Mouse (Mus musculus): Measurements from ENCODE around the gene Pnma5. TPM values are rescaled to one million over a fixed set of nuclear protein-coding genes. Genes with fewer than 3 reads are reported as not detected.
"Not testable (repeated sequence)": the region's sequence is repeated elsewhere in the genome, so short reads cannot be mapped to it uniquely, and the experiment has no call there.

The Pnma5 gene
- total RNA-seq (2018; cell fraction: chromatin; rRNA removed): not detected
- total RNA-seq (2018; cell fraction: cytosol; rRNA removed): not detected
- total RNA-seq (2018; cell fraction: nucleus; rRNA removed): not detected
- polyA plus RNA-seq (2018): not detected in 3 replicates

DNA sequence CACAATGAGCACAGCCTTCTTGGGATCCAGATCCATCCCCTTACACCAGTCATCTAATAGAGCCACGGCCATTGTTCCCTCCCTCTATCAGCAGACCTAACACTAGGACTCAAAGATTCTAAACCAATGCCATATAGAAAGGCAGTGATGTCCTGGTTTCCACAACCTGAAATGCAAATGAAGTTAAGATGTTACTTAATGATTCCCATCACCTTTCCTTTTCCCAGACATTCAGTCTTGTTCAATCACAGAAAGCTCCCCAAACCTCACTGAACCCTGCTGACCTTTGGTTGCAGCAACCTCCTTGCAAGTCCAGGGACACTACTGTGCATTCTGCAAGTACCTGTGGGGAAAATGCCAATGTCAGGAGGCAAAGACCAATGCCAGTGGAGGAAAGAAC lies at the start of gene Pnma5:
Pnma5 (minus strand) TSS at position 101 of the 400 bp plus-strand sequence.
- 57% methylated on average over 1 of the region's 1 CpGs for WGBS (ENCODE audit: missing documents)
- Histone ChIP-seq H3K36me3 (ENCODE audit: inconsistent target) (no peaks in the 10 kb centered on the region), H3K79me2 (ENCODE audit: inconsistent target) (no peaks in the 10 kb centered on the region), H3K4me3 (ENCODE audit: inconsistent target) (no peak within 1 kb of the TSS), H3K27ac (no peak within 1 kb of the TSS)

DNA sequence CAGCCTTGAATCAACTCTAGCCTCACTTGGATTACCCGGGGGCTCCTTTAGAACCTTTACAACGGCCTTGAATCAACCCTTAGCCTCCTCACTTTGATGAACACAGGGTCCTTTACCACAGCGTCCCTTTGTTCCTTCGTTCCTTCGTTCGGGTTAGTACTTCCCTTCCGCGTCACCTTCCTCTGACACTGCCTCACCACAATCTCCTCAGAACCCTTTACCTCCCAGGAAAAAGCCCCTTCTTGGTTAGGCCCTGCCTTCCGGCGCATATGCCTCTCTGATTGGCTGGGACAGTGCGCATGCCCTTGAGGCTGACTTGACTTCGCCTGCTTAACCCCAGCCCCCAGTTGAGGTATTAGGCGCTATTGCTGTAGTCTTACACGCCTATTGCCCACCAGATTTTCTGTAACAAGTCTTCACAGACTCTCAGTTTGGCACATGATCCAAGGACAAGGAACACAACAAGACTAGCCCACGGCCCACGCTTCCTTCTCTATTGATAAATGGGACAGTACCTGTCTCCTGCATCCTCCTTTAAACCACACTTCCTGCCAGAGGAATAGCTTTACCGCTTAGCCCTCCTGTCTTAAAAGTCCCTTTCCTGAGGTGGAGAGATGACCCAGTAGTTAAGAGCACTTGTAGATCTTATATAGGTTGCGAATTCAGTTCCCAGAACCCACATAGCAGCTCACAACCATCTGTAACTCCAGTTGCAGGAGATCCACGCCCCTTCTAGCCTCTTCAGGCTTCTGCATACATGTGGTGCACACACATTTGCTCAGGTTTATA lies 45.6 kb upstream of the Pnma5 start, which contains the start of gene Xlr4a:
Xlr4a (minus strand) TSS at position 212 of the 789 bp plus-strand sequence.
- not testable (repeated sequence) for H3K36me3 ChIP-seq (ENCODE audit: inconsistent target); H3K4me3 ChIP-seq (ENCODE audit: inconsistent target); H3K79me2 ChIP-seq (ENCODE audit: inconsistent target); H3K27ac ChIP-seq
- WGBS (ENCODE audit: missing documents): 52% methylated on average over 11 of the region's 19 CpGs

DNA sequence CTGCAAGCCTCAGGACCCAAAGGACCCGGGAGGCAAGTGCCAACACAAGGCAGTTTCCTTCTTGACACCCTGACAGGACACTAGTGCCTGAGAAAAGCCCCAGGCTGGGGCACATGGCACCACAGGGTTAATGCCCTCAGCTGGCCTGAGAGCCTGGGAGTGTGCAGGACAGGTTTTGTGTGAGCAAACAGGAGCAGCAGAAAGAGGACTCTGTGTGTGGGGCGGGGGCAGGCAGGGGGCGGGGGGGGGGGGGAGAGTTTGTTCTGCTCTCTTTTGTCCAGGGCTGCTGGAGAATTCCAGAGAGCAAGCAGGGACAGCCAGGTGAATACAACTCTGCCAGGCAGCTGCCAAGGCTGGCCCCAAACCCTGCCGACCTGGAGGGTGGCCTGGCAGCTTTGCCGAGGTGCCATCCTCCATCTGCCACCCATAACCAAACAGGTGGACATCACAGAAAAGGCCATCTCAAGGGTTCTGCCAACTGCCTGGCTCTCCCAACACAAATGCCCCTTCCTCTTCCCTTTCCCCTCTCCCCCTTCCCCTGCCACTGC lies 29.9 kb upstream of the Pnma5 start:
- no CpG with 5 or more reads among the region's 5 CpGs for WGBS (ENCODE audit: missing documents)
- not testable (repeated sequence) for H3K79me2 ChIP-seq (ENCODE audit: inconsistent target); H3K4me3 ChIP-seq (ENCODE audit: inconsistent target); H3K27ac ChIP-seq; H3K36me3 ChIP-seq (ENCODE audit: inconsistent target)

DNA sequence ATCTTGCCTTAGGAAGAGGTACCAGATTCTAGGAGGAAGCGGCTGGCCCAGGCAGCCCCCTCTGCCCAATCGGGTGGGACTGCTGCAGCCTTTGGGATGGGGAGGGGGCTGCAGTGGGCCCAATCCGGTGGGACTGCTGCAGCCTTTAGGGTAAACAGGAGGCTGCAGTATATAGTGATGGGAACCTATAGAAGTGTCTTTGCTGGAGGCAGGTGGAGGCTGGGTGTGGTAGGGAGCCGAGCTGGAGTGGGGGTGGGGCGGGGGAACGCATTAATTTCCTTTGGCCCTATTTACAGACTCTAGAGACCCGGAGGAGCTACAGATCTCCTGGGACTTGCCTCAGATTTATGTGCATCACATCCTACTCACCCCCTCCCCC lies 27.5 kb upstream of the Pnma5 start, which contains the start of gene Pnma3:
Pnma3 (plus strand) TSS at position 373 of the 379 bp plus-strand sequence.
- no peak within 1 kb of the TSS for H3K4me3 ChIP-seq (ENCODE audit: inconsistent target)
- no peak within 1 kb of the TSS for H3K27ac ChIP-seq
- no peaks in the 10 kb centered on the region for H3K79me2 ChIP-seq (ENCODE audit: inconsistent target)
- H3K36me3 ChIP-seq (ENCODE audit: inconsistent target): no peaks in the 10 kb centered on the region
- WGBS (ENCODE audit: missing documents): 19% methylated on average over 7 of the region's 7 CpGs

DNA sequence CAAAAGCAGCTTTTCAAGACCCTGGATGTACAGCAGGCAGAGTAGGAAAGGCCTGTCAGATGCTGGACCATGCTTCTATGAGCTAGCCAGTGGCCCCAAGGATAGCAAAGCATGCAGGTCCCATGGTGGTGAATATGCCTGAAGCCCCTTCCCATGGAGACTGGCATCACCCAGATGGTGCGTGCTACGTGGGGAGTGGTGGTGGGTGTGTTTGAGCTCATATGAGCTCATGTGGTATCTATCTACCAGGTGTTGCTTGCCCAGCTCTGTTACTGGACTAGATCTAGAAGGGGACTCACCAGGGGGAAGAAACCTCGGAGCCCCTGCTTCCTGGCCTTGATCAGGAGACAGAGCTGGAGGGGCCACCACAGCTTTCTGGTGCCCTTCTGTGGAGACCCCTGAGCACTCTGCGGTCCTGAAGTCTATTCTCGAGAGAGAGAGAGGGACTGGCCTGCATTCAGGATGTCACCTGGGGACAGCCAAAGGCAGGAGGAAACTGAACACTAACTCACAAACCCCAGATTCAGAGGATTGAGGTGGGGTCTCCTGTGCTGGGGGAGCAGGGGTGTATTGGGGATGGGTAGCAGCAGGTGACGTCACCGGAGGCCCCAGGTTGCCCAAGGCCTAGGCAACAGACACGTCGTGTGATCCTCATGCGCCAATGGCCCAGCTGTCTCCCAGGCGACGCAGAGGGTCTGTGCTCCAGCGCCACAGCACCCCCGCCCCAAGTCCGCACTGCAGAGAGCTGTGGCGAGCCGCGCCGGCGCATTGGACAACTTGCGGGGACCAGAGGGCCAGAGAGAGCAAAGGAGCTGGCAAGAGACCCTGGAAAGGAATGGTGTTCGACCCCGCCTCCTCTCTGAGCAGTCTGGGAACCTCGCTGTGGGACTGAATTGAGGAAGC lies 26.9 kb upstream of the Pnma5 start:
- Histone ChIP-seq H3K79me2 (ENCODE audit: inconsistent target) (no peaks in the 10 kb centered on the region), H3K36me3 (ENCODE audit: inconsistent target) (no peaks in the 10 kb centered on the region), H3K27ac (no peak overlapping the region), H3K4me3 (ENCODE audit: inconsistent target) (no peak overlapping the region)
- 74% methylated on average over 11 of the region's 24 CpGs for WGBS (ENCODE audit: missing documents)

DNA sequence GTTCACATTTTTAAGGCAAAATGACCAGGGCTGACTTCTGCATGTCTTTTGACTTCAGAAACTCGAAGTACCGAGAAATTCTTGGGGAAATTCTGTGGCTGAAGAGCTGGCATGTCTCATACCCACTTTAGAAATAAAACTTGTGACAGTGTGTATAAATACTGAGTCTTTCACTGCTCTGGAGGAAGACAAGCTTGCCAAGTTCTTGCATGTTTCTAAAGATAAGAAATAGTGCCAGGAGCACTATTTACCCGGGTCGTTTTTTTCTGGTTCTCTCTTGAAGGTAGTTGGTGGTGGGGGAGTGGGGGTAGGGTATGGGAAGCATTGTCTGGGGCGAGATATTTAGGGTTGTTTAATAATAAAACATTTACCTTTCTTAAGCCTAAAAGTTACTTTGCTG lies 25.4 kb upstream of the Pnma5 start:
- no peak overlapping the region for H3K4me3 ChIP-seq (ENCODE audit: inconsistent target)
- no peak overlapping the region for H3K27ac ChIP-seq
- 39% methylated on average over 5 of the region's 5 CpGs for WGBS (ENCODE audit: missing documents)
- no peaks in the 10 kb centered on the region for H3K79me2 ChIP-seq (ENCODE audit: inconsistent target)
- no peaks in the 10 kb centered on the region for H3K36me3 ChIP-seq (ENCODE audit: inconsistent target)

DNA sequence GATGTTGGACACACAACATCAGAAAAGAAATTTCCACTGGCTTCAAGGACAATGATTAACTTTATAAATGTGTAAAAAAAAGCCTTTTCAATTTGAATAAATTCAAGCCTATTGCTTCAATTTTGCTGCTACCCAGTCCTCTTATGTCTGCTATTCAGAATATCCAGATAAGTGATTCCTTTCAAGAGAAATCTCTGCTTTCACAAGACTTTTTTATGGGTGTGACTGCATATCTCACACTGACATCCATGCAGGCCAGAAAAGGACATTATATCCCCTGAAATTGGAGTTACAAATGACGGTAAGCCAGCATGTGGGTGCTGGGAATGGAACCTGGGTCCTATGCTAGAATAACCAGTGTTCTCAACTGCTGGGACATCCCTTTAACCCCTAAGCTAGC lies 24.6 kb upstream of the Pnma5 start:
- Histone ChIP-seq H3K4me3 (ENCODE audit: inconsistent target) (no peak overlapping the region), H3K27ac (no peak overlapping the region), H3K79me2 (ENCODE audit: inconsistent target) (no peaks in the 10 kb centered on the region), H3K36me3 (ENCODE audit: inconsistent target) (no peaks in the 10 kb centered on the region)
- 93% methylated on average over 1 of the region's 1 CpGs for WGBS (ENCODE audit: missing documents)

DNA sequence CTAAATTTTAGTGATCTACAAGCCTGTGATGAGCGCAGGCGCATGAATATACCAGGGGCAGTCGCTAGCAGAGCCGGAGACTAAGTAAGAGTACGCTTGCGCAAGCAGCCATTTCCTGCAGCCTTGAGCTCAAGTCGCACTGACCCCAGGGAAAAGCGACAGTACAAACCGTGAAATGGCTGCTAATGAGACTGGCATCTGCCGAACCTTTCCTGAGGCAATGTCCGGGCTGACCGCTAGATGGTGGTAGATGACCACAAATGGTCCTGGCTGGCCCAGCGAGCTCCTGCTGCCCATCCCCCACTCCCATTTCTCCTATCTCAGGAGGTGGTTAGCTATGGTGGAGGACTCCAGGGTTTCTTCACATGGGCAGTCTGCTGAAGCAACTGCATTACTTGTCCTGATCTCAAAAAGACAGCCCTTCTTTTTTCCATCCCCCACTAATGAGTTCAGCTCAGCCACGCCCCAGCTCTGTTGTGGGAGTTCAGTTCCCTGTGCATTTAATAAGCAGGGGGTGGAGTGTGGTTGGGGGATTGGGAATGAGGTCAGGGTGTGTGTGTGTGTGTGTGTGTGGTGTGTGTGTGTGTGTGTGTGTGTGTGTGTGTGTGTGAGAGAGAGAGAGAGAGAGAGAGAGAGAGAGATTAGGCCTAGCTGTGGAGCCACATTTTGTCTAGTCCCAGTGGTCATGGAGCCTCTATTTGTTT lies 17.1 kb upstream of the Pnma5 start:
- H3K27ac ChIP-seq: no peak overlapping the region
- no peak overlapping the region for H3K4me3 ChIP-seq (ENCODE audit: inconsistent target)
- WGBS (ENCODE audit: missing documents): 15% methylated on average over 9 of the region's 14 CpGs
- H3K36me3 ChIP-seq (ENCODE audit: inconsistent target): no peaks in the 10 kb centered on the region
- no peaks in the 10 kb centered on the region for H3K79me2 ChIP-seq (ENCODE audit: inconsistent target)

DNA sequence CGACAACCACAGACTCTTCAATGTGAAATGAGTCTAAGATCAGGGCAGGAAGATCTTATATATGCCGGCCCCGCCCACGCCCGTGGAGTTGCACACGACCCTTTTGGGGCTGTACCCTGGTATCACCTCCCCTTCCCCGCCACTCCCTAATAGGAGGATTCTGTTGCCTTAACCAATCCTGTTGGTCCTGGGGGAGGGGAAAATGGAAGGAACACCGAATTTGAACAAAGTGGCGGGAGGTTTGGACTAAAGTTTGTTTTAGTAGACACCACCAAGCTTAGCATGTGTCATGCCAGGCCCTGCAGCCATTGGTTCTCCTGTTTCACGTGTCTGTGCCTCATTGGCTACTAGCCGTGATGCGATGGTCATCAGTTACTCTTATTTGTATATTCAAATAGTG lies 2.8 kb upstream of the Pnma5 start:
- H3K4me3 ChIP-seq (ENCODE audit: inconsistent target): no peak overlapping the region
- H3K27ac ChIP-seq: no peak overlapping the region
- WGBS (ENCODE audit: missing documents): 85% methylated on average over 11 of the region's 12 CpGs
- no peaks in the 10 kb centered on the region for H3K79me2 ChIP-seq (ENCODE audit: inconsistent target)
- no peaks in the 10 kb centered on the region for H3K36me3 ChIP-seq (ENCODE audit: inconsistent target)

DNA sequence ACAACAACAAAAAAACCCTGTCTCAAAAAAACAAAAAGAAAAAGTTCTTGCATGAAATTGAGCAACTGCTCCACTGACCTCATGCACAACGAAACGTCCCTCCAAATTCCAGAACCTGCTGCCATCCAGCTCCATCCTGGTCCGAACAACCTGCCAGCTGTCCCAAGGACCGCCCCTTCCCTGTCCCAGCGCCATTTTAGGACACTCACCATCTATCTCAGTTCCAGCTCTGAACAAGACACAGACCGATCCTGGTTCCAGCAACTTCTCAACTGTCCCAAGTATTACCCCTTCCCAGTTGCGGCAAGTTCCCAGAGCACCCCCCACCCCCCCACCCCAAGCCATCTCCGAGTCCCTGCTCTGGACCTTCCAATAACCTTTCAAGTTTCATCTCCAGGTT lies 1.9 kb upstream of the Pnma5 start:
- H3K36me3 ChIP-seq (ENCODE audit: inconsistent target): no peaks in the 10 kb centered on the region
- H3K4me3 ChIP-seq (ENCODE audit: inconsistent target): no peak overlapping the region
- no peaks in the 10 kb centered on the region for H3K79me2 ChIP-seq (ENCODE audit: inconsistent target)
- no peak overlapping the region for H3K27ac ChIP-seq
- 95% methylated on average over 4 of the region's 8 CpGs for WGBS (ENCODE audit: missing documents)

DNA sequence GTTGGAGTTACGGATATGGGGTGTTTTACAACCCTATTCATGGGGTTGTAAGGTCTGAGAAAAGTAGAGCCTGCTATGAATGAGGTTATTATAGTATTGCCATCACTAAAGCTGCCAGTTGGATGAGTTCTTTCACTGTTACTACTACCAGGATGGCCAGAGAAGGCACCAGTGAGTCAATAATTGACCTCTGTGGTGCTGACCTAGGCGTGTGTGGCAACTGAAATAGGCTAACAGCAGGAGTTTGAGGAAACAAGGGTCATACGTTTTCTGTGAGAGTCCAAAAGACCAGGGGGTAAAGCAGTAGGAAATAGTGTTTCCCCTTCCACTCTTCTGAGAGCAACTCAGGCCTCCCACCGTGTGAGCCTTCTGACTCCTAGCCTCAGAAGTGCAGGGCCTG lies 24.1 kb downstream of the Pnma5 start:
- no peak overlapping the region for H3K27ac ChIP-seq
- H3K4me3 ChIP-seq (ENCODE audit: inconsistent target): no peak overlapping the region
- no peaks in the 10 kb centered on the region for H3K36me3 ChIP-seq (ENCODE audit: inconsistent target)
- no peaks in the 10 kb centered on the region for H3K79me2 ChIP-seq (ENCODE audit: inconsistent target)
- WGBS (ENCODE audit: missing documents): 73% methylated on average over 4 of the region's 4 CpGs

DNA sequence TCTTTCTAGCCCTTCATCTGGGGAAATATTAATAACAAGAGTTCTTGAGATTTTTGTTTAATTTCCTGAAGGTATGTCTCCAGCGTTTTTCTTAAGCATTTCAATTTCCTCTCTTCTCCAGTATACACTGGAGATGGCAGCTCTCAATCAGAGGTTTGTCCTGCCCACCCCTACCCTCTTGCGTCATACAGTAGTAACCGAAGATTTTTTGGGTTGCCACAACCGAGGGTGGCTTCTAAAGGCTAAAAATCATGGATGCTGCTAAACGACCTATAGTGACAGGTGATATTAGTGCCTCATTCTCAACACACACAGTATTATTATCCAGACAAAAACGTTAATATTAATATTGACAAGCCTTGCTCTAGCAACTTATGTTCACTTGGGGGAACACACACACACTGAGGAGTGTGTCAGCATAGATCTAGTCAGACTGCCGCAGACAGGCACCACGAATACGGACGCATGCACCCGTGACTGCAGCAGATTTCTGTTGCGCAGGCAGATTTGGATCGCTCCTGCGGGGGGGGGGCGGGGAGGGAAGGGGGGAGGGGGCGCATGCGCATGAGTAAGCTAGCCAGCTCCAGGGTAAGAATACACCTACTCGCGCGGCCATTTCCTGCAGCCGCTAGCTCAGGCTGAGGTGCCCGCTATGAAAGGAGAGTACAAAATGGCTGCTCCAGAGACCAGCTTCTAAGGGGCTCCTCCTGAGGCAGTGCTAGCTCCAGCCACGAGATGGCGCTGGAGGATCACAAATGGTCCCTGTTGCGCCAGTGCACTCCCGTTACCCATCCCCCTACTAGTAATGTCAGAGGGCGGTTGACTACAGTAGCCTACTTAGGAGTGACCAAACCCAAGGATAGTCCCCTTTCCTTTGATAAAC lies 29.1 kb downstream of the Pnma5 start:
- 30% methylated on average over 15 of the region's 27 CpGs for WGBS (ENCODE audit: missing documents)
- H3K4me3 ChIP-seq (ENCODE audit: inconsistent target): no peak overlapping the region; the same call in 1 of the 2 replicates
- H3K36me3 ChIP-seq (ENCODE audit: inconsistent target): no peaks in the 10 kb centered on the region
- H3K27ac ChIP-seq: peak overlapping the region; percentile 62
- H3K79me2 ChIP-seq (ENCODE audit: inconsistent target): no peaks in the 10 kb centered on the region

DNA sequence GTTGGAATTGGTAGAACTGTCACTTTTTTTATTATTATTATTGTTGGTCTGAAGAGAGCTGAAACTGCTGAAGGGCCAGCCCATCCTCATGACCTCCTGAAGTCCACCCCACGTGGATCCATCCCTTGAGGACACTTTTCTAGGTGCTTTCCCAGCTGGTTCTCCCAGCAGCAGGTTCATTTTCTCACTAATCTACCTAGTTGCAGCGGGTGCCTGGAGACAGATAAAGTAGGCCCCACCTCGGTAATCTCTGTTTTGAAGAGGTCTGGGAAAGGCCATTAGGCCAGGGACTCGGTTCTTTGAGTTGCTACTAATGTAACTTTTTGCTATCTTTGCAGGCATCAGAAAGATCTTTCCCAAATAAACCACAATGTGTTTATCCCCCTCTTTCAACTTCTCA lies 31.2 kb downstream of the Pnma5 start:
- Histone ChIP-seq H3K79me2 (ENCODE audit: inconsistent target) (no peaks in the 10 kb centered on the region), H3K27ac (no peak overlapping the region), H3K4me3 (ENCODE audit: inconsistent target) (no peak overlapping the region), H3K36me3 (ENCODE audit: inconsistent target) (no peaks in the 10 kb centered on the region)
- 93% methylated on average over 4 of the region's 4 CpGs for WGBS (ENCODE audit: missing documents)

Measured in macrophage (primary cell).